Mouse (Mus musculus): ENCODE results near the gene Tmem186. TPM values are rescaled to one million over a fixed set of nuclear protein-coding genes. Genes with fewer than 3 reads are reported as not detected.
A peak's percentile ranks its signal among the peaks of the same experiment; 100 is the strongest.

Gene Tmem186
- total and polyA plus RNA-seq, 2 experiments, result 6.5 to 8.7 TPM

GRCm38 (mm10) chr16:8639466-8640191, 2.1 kb upstream of the Tmem186 start:
- Histone ChIP-seq H3K27me3 (ENCODE audit: control insufficient read depth, insufficient read depth, low read length) (no peaks in the 10 kb centered on the region), H3K9ac (ENCODE audit: low read depth, low read length) (no peak overlapping the region), H3K4me3 (ENCODE audit: insufficient read depth, low read depth, low read length) (no peak overlapping the region), H3K36me3 (ENCODE audit: control insufficient read depth, insufficient read depth, low read length) (peaks cover 14% of the 10 kb centered on the region), H3K79me2 (ENCODE audit: control insufficient read depth, insufficient read depth, low read length) (peaks cover 20% of the 10 kb centered on the region), H3K4me1 (ENCODE audit: control insufficient read depth, insufficient read depth, low read length) (peaks cover 11% of the 10 kb centered on the region), H3K27ac (replicated peaks; ENCODE audit: insufficient read depth, low read depth, low read length) (no peak overlapping the region)
- 74% methylated on average over 11 of the region's 11 CpGs for WGBS
- no peak for TF ChIP-seq CTCF (IDR thresholded peaks at IDR 0.05; ENCODE audit: low read depth, low read length)
- no peak for TF ChIP-seq POLR2A (IDR thresholded peaks at IDR 0.05; ENCODE audit: extremely low read depth, insufficient read depth, low read length)
- DNase-seq (ENCODE audit: extremely low read depth, low read depth, low spot score), result no peak

GRCm38 (mm10) chr16:8638131-8638530, 619 bp upstream of the Tmem186 start:
- Histone ChIP-seq H3K4me1 (ENCODE audit: control insufficient read depth, insufficient read depth, low read length) (peaks cover 11% of the 10 kb centered on the region), H3K27me3 (ENCODE audit: control insufficient read depth, insufficient read depth, low read length) (no peaks in the 10 kb centered on the region), H3K4me3 (ENCODE audit: insufficient read depth, low read depth, low read length) (peak overlapping the region; percentile 89), H3K79me2 (ENCODE audit: control insufficient read depth, insufficient read depth, low read length) (peaks cover 20% of the 10 kb centered on the region), H3K9ac (ENCODE audit: low read depth, low read length) (peak overlapping the region; percentile 95), H3K36me3 (ENCODE audit: control insufficient read depth, insufficient read depth, low read length) (peaks cover 3% of the 10 kb centered on the region), H3K27ac (replicated peaks; ENCODE audit: insufficient read depth, low read depth, low read length) (peak overlapping the region; percentile 87)
- no peak for TF ChIP-seq CTCF (IDR thresholded peaks at IDR 0.05; ENCODE audit: low read depth, low read length)
- no peak for TF ChIP-seq POLR2A (IDR thresholded peaks at IDR 0.05; ENCODE audit: extremely low read depth, insufficient read depth, low read length)
- peak; percentile 87 for DNase-seq (ENCODE audit: extremely low read depth, low read depth, low spot score)
- 10% methylated on average over 7 of the region's 7 CpGs for WGBS

- H3K9ac ChIP-seq (ENCODE audit: low read depth, low read length), result peak overlapping the region; percentile 95
- peaks cover 20% of the 10 kb centered on the region for H3K79me2 ChIP-seq (ENCODE audit: control insufficient read depth, insufficient read depth, low read length)
- H3K4me3 ChIP-seq (ENCODE audit: insufficient read depth, low read depth, low read length), result peak overlapping the region; percentile 93
- no peaks in the 10 kb centered on the region; the same call in 1 of the 2 replicates for H3K36me3 ChIP-seq (ENCODE audit: control insufficient read depth, insufficient read depth, low read length)
- H3K27ac ChIP-seq (replicated peaks; ENCODE audit: insufficient read depth, low read depth, low read length), result peak overlapping the region; percentile 87
- peaks cover 11% of the 10 kb centered on the region for H3K4me1 ChIP-seq (ENCODE audit: control insufficient read depth, insufficient read depth, low read length)
- no peak for DNase-seq (ENCODE audit: extremely low read depth, low read depth, low spot score)
- TF ChIP-seq POLR2A (IDR thresholded peaks at IDR 0.05; ENCODE audit: extremely low read depth, insufficient read depth, low read length), result no peak
- TF ChIP-seq CTCF (IDR thresholded peaks at IDR 0.05; ENCODE audit: low read depth, low read length), result no peak
- WGBS, result under 1% methylated on average over 13 of the region's 13 CpGs
- no peaks in the 10 kb centered on the region for H3K27me3 ChIP-seq (ENCODE audit: control insufficient read depth, insufficient read depth, low read length)
Observed at GRCm38 (mm10) chr16:8636867-8637216, 670 bp downstream of the Tmem186 start.

- H3K4me1 ChIP-seq (ENCODE audit: control insufficient read depth, insufficient read depth, low read length), result peaks cover 4% of the 10 kb centered on the region; the same call in 1 of the 2 replicates
- no peak overlapping the region for H3K4me3 ChIP-seq (ENCODE audit: insufficient read depth, low read depth, low read length)
- H3K9ac ChIP-seq (ENCODE audit: low read depth, low read length), result no peak overlapping the region
- H3K79me2 ChIP-seq (ENCODE audit: control insufficient read depth, insufficient read depth, low read length), result peaks cover 13% of the 10 kb centered on the region
- H3K36me3 ChIP-seq (ENCODE audit: control insufficient read depth, insufficient read depth, low read length), result no peaks in the 10 kb centered on the region; the same call in 1 of the 2 replicates
- H3K27ac ChIP-seq (replicated peaks; ENCODE audit: insufficient read depth, low read depth, low read length), result no peak overlapping the region
- TF ChIP-seq POLR2A (IDR thresholded peaks at IDR 0.05; ENCODE audit: extremely low read depth, insufficient read depth, low read length), result no peak
- no peak for TF ChIP-seq CTCF (IDR thresholded peaks at IDR 0.05; ENCODE audit: low read depth, low read length)
- WGBS, result 88% methylated on average over 5 of the region's 5 CpGs
- H3K27me3 ChIP-seq (ENCODE audit: control insufficient read depth, insufficient read depth, low read length), result no peaks in the 10 kb centered on the region
- no peak for DNase-seq (ENCODE audit: extremely low read depth, low read depth, low spot score)
Observed at GRCm38 (mm10) chr16:8631428-8631827, 6.1 kb downstream of the Tmem186 start.

GRCm38 (mm10) chr16:8630419-8630818, 7.1 kb downstream of the Tmem186 start:
- TF ChIP-seq POLR2A (IDR thresholded peaks at IDR 0.05; ENCODE audit: extremely low read depth, insufficient read depth, low read length) (no peak), CTCF (IDR thresholded peaks at IDR 0.05; ENCODE audit: low read depth, low read length) (no peak)
- DNase-seq (ENCODE audit: extremely low read depth, low read depth, low spot score), result peak; percentile 36
- Histone ChIP-seq H3K36me3 (ENCODE audit: control insufficient read depth, insufficient read depth, low read length) (no peaks in the 10 kb centered on the region; the same call in 1 of the 2 replicates), H3K79me2 (ENCODE audit: control insufficient read depth, insufficient read depth, low read length) (peaks cover 4% of the 10 kb centered on the region; the same call in 1 of the 2 replicates), H3K4me1 (ENCODE audit: control insufficient read depth, insufficient read depth, low read length) (no peaks in the 10 kb centered on the region), H3K9ac (ENCODE audit: low read depth, low read length) (no peak overlapping the region), H3K27me3 (ENCODE audit: control insufficient read depth, insufficient read depth, low read length) (no peaks in the 10 kb centered on the region), H3K27ac (replicated peaks; ENCODE audit: insufficient read depth, low read depth, low read length) (no peak overlapping the region), H3K4me3 (ENCODE audit: insufficient read depth, low read depth, low read length) (no peak overlapping the region)
- 77% methylated on average over 2 of the region's 2 CpGs for WGBS

Data from liver, adult 2 months (tissue).